Mouse (Mus musculus) T-helper 2 cell (primary cell): ENCODE data around the gene Cdc14a.

Experiments used
- in situ Hi-C: fragments of 300-600 bp; cut with MboI, MseI; formaldehyde crosslinking; loops from one replicate; pipeline ENCODE4 v1.15.1; 2025; ENCODE audit warnings: high pct_unique_total_duplicates

Cdc14a gene

DNA sequence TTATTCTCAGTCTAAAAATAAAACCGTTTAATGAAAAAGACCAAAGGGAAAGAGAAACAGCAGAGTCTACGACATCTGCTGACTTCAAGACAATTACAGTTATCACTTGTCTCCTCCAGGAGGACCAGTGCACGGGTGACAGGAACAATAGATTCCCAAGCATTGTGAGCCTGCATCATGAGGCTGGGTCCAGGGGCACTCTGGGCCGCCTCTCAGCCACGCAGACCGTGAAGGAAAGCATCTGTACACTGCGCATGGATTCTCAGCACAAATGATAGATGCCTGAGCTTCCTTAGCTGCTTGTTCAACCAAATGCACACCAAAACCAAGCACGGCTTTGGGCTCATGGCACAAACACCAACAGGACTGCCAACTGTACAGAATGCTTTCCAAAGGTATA lies 146.7 kb downstream of the Cdc14a start:
- in situ Hi-C loops, result no loop called here

DNA sequence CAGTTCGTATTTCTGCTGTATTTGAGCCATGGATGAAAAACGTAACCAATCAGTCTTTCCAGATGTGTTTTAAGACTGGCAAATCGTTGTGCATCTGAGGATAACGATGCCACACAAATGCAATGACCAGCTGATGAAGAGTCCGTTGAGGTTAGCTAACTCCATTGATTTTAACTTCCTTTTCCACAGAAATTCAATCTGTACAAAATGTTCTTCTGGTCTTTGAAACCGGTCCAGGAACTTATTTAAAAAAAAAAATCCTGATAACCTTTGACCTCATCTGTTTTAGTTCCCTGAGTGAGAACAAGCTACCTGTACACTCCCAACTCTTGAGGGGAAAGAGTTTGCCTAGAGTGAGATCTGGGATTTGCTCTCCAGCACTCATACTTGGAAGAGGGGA lies 152.2 kb downstream of the Cdc14a start:
- in situ Hi-C loops, result no loop called here

DNA sequence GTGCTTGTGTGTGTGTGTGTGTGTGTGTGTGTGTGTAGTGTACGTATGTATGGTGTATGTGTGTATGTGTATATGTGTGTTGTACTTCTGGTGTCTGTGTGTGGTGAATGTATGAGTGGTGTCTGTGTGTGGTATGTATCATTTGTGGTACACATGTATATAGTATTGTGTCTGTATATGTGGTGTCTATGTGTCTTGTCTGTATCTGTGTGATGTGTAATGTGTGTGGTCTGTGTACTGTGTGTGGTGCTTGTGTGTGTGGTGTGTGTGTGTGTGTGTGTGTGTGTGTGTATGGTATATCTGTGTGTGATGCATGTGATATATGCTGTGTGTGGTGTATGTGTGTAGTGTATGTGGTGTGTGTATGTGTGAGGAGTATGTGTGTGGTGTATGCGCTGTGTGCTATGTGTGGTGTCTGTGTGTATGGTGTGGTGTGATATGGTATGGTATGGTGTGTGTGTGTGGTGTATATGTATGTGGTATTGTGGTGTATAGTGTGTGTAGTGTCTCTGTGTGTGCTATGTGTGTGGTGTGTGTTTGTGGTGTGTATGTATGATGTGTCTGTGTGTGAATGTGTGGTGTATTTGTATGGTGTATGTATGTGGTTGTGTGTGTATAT lies 156.7 kb downstream of the Cdc14a start:
- in situ Hi-C loops, result no loop called here

DNA sequence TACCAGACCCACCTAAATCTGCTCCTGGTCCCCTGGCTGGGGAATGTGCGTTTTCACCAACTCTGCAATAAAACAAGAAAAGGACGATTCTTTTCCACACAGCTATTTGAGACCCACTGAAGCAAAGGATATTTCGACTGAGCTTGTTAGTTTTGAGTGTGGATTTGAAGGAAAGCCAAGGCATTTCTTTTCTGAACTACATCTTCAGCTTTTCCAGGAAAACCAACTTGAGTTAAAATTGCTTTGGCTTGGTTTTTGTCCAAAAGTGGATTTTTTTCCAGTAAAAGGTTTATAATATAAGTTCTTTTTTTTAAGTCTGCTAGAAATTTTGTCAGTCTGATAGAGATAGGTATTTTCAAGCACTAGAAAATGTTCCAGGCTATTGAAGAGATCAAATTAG lies 157.5 kb downstream of the Cdc14a start:
- in situ Hi-C loops, result no loop called here

DNA sequence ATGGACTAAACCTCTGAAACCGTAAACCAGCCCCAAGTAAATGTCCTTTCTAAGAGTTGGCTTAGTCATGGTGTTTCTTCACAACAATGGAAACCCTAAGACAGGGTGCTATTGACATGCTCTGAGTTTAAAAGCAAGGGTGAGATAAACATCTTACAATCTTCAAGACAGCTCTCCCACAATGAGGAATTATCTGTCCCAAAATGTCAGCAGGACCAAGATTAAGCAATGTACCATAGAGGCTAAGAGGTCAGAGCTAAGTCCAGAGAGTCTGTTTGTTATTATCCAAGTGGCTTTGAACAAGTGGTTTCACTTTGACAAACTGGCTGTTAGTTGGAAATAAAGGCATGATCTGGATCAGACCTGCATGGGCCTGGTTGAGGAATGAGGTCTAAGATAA lies 159.9 kb downstream of the Cdc14a start:
- in situ Hi-C loops, result no loop called here

DNA sequence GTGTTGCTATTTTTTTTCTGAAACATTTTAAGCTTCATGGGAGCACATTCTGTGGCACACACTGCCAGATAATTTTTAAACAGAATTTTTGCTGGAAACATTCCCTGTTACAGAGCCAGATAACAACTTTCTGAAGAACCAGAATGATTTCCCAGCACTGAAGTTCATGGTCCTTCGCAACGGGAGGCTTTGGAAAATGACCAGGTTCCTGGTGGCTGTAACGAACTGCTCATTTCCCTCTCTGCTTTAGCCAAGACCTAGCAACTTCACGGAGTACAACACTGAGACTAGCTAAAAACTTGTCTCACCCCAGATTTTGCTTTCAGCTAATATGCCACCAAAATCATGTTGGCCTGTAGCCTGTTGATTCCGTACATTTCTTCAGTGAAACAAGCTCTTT lies 160.8 kb downstream of the Cdc14a start:
- in situ Hi-C loops, result no loop called here

DNA sequence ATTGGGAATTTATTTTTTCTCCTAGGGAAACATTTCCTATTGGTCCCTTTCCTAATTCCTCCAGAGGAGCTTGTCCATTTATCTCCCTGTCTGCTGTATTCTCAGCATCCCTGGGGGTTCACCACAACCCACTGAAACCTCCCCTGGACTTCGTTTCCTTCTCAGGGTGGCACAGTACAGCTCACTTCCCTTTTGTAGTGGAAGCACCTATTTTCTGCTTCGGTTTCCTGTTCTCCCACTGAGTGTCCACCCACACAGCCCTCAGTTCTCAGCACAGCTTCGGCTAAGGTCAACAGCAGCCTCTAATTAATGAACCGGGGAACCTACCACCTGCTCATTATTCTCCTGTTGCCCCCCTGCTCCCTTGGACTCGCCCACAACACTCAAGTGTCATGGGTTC lies 167.7 kb downstream of the Cdc14a start:
- in situ Hi-C loops, result no loop called here

DNA sequence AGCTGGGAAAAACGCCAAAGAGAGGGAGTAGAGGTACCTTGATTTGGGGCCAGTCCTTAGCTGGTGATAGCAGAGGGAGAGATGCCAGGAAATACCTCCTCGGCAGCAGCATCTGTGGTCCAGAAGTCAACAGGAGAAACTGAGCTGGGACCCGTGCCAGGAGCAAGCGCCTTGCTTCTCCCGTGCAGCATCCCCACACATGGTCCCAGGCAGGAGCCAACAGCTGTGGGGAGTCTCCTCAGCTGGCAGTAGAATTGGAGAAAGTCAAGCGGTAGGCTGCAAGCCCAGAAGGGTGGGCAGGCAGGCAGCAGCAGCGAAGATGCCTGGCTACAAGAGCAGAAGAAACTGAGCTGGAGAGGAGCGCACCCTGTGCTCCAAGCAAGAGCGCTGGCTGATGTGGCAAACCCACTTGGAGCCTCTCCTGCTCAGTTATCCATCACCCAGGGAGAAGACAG lies 170.7 kb downstream of the Cdc14a start, which contains the start of gene Gpr88:
Gene Gpr88, minus strand, starts transcription at position 427 of the 455 bp plus-strand sequence.
- in situ Hi-C loops, result no loop called here

DNA sequence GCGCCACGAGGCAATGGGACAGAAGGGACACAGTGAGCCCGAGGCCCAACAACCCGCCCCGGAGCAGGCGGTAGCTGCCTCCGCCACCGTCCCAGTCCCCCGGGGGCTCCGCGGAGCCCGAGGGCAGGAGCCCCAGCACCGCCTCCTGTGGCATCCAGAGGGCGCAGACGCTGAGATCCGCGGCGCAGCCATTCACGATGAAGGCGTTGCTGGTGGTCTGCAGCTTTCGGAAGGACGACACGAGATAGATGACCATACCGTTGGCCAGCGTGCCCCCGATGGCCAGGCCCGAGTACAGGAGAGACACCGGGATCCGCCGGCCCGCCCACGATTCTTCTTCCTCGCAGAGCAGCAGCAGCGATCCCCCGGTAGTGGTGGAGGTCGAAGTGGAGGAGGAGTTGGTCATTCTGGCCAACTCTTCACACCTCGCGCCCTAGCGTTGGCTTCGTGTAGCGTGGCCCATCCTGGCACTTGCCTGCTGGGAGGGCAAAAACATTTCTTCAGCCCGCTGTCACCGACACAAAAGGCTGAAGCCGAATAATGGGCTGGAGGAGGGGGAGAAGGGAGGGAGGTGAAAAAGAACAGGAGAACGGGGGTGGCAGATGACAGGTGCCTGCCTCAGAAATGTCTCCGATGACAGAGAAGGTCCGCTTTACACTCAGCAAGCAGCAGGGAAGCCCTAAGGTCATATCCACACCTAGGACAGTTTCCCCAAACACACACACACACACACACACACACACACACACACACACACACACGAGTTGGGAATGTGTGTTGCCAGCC lies 171.4 kb downstream of the Cdc14a start:
- in situ Hi-C loops, result no loop called here

DNA sequence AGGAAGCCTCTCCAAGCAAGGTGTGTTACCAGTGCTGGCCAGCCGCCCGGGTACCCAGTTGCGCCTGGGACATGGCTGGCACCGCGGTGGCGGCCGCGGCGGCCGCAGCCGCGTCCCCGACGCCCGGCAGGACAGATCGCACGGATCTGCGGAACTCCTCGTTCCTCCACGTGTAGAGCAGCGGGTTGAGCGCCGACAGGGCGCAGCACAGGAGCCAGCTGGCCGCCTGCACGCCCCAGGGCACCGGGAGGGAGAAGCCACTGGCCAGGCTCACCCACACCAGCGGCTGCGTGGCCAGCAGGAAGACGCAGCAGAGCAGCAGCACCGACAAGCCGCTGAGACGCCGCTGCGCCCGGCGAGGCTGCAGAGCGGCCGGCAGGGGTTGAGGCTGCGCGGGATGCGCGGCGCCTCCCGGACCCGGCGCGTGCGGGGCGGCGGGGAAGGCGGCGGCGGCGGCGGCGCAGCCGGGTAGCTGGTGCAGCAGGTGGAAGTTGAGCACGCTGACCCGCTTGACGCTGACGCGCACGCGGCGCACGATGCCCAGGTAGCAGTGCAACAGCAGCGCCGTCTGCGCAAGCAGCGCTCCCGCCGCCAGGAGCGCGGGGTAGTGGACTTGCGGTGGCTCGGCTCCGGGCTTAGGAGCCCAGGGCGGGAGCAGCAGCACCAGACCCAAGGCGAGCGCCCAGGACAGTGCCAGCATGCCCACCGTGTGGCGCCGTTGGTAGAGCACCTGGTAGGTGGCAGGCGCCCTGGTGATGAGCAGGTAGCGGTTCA lies 172.2 kb downstream of the Cdc14a start:
- in situ Hi-C loops, result no loop called here

DNA sequence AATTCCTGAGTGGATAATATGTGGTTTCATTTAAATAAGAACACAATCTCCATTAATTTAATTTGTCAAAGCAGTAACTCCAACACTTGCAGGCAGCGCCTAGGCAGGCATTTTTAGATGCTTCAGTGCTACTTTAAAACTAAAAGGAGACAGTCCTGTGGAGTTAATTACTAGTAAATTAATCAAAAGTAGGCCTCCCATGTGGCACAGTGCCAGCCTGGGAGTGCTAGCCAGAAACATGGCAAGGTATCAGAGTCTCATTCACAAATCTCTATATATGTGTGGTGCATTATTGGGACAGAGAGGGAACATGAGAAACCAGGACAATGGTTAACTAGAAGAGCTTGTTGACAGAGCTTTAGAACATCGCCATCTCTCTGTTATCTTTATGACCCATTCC lies 174.8 kb downstream of the Cdc14a start:
- in situ Hi-C loops, result loop anchor here (10.0 kb wide), 1 partner anchor 204 kb away; no protein-coding TSS in a partner anchor

DNA sequence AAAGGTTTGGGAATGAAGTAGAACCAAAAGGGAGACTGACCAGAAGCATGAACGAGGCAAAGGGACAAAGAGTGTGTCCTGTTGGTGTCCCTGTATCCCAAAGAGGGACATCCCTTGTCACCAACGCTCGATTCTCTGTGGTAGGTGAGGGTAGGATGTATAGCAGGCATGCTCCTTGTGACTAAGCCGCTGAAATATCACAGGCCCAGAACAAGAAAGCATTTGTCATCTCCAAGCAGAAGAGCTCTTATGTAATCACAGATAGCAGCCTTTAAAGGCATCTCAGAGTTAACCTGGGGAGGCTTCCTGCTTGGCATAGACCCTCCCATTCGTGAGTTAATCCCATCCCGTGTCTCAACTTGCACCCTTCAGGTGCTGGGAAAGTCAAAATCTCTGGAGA lies 179.4 kb downstream of the Cdc14a start:
- in situ Hi-C loops, result loop anchor here (10.0 kb wide), 1 partner anchor 200 kb away; no protein-coding TSS in a partner anchor

DNA sequence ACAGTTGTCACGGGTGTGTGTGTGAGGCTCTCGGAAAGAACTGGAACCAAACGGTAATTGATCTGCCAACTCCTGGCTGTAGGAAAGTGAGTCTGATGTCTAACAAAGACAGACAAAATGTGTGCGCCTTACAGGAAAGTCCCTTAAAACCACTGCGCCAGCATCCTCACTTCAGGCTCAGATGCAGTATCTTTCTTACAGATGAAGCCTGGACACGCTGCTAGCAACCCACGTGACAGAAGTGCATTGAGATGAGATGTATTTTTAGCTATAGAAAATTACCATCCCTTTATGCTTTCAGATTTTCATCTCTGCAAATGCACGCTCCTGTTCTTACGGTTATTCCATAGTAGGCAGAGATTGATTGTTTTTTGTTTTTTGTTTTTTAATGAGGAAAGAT lies 181.1 kb downstream of the Cdc14a start:
- in situ Hi-C loops, result loop anchor here (10.0 kb wide), 1 partner anchor 198 kb away; no protein-coding TSS in a partner anchor

DNA sequence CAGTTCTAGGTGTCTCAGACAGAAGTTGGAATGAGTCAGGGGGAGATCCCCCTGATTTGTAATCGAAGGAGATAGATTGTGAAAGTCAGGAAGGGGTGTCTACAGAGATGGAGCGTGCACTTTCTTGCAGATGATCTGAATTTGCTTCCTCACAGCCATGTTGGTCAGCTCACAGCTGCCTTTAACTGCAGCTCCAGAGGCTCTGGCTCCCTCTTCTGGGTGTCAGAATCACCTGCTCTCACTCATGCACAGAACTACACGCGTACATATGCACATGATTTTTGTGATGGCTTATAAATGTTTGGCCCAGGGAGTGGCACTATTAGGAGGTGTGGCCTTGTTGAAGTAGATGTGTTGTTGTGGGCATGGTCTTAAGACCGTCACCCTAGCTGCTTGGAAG lies 186.3 kb downstream of the Cdc14a start:
- in situ Hi-C loops, result no loop called here

DNA sequence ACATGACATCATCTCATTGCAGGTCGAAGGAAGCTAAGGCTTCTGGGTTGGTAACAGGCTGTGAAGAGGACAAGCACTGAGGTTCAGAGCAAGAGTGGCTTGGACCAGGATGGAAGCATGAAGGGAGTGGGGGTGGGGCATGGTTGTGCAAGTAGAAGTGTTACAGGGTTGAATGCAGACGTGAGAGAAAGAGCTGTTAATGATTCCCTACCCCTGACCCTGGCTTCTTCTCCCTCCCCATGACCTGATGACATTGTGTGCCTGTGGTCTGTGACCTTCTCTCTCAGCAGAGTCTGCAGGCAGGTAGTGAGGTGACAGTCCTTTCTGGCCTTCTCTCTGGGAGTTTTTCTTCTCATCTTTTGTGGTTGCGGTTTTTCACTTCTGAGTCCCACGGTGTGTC lies 187.0 kb downstream of the Cdc14a start:
- in situ Hi-C loops, result no loop called here

DNA sequence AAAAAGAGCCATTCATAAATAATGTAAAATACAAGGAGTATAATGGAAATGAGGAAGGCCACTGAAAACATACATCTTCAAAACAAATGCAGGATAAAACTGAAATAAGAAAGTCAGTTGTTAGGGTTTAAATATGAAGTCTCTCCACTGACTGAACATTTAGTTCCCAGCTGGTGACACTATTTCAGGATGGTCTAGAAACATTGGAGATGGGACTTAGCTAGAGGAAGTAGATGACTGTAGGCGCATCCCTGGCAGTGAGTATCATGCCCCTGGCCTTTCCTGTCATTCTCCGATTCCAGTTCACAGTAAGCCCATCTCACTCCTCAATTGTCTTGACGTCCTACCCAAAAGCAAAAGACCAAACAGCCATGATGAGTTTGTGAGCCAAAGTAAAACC lies 190.3 kb downstream of the Cdc14a start:
- in situ Hi-C loops, result no loop called here

DNA sequence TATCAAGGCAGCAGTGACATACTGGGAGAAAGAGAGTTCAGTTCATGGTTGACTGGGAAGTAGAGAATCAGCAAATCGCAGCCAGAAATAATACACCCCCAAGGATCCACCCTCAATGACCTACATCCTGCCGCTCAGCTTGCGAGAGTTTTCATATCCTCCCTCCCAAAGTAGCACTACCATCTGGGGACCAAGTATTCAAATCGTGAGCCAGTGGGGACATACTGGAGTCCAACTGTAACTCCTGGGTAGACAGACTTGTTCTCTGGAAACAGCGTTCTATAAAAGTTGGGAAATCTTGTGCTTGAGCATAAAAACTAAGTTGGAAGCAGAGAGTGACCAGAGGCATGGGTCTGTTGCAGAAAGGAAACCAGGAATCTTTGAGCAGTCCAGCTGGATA lies 191.1 kb downstream of the Cdc14a start:
- in situ Hi-C loops, result no loop called here

DNA sequence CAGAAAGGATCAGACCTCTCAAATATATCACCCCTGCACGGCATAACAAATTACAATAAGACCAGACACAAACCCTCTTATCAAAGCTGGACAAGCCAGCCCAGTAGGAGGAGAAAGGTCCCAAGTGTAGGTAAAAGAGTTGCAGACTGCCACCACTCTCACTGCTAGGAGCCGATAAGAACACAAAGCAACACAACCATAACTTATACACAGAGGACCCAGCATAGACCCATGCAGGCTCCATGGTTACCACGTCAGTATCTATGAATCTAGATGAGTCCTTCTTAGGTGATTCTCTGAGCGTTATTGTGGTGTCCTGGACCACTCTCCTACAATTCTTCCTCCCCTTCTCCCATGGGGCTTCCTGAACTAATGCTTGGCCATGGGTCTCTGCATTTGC lies 194.5 kb downstream of the Cdc14a start:
- in situ Hi-C loops, result no loop called here

DNA sequence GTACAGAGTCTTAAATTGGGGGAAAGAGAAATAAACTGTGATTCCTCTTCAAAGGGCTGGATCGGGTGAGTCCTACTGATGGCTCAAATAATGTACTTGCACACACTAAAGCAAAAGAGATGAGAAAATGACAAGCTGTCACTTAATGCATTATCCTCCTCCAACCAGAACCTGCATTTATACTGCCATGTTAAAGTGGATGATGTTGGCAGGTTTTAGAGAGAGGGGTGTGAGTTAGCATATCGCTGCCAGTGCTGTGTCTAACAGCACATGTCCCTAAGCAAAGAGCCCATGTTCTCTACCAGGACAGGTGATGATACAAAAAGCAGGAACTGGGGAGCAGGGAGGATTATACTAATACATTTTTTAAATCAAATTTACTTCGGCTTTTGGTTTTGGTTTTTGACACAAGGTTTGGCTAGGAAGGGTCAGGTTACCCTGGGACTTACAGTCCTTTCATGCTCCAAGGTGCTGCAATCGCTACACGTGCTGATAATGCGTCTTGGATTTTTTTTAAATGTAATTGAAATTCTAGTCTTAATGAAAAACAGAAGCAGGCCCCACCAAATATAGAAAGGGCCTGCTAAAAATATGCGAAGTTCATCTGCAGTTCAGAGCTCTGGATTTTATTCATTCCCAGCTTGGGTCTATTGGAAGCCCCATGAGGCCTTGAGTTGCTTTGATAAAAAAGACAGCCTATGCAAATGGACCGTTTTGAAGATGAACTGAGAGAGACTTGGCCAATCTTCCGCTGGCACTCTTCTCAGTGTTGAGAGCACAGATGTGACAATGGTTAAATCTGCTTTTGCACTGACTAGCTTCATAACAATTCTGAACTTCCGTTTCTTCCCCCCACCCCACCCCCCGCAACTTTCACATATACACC lies 195.2 kb downstream of the Cdc14a start:
- in situ Hi-C loops, result no loop called here

DNA sequence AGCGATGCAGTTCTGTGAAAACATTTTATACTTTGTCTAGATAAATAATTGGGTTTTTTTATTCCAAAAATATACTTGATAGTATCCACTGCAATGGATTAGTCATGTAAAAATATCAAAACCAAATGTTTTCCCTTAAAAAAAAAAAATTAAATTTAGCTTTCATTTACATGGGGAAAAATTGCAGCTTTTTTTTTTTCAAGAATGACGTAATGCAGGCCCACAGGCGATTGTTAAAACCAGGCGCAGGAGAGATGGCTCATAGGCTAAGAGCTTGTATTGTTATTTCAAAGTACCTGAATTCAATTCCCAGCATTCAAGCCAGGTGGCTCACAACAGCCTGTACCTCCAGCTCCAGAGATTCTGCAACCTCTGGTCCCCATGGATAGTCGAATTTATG lies 196.4 kb downstream of the Cdc14a start:
- in situ Hi-C loops, result no loop called here

DNA sequence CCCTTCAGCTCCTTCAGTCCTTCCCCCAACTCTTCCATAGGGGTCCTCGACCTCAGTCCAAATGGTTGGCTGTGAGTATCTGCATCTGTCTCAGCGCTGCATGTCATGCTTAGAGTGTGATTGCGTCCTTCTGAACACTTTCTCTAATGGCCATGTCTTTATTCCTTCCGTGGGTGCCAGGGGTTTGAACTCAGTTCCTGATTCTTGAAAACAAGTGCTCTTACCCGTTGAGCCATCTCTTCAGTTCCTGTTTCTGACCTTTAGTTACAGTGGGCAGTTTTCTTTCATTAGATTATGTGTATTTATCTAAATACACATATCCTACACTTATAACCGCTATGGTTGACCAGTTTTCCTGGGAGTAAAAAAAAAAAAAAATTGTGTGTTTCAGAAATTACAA lies 196.9 kb downstream of the Cdc14a start:
- in situ Hi-C loops, result no loop called here
